Mouse (Mus musculus) liver, embryonic 16.5 days (tissue): Measurements from ENCODE around the gene Naip2. TPM values are rescaled to one million over a fixed set of nuclear protein-coding genes. Genes with fewer than 3 reads are reported as not detected.

ENCODE experiments used
- polyA plus RNA-seq: library from polyadenylated mRNA; unstranded; fragments of >200 nt; fragmentation: Nextera tagmentation; extraction: Ambion mirVana; gene quantifications from 2 replicates; pipeline ENCODE4 v1.2.1, GENCODE M21; 2015

Naip2 gene
- polyA plus RNA-seq, 1 experiment from 2014 or later: 1.8 TPM

Other genes starting within 250 kb of the Naip2 start
- 21.6 and 22.8 TPM in 2 replicates for gene Mccc2, start 186.5 kb downstream of the Naip2 start, polyA plus RNA-seq
- gene Bdp1, start 98.0 kb downstream of the Naip2 start, polyA plus RNA-seq: 9.8 and 11.0 TPM in 2 replicates
- gene Serf1, start 94.1 kb downstream of the Naip2 start, polyA plus RNA-seq: 15.3 and 16.1 TPM in 2 replicates
- 13.1 and 14.6 TPM in 2 replicates for gene Smn1, start 77.2 kb downstream of the Naip2 start, polyA plus RNA-seq
- gene Naip5, start 44.2 kb upstream of the Naip2 start, polyA plus RNA-seq: 0.48 and 0.80 TPM in 2 replicates
- gene Naip6, start 115.6 kb upstream of the Naip2 start, polyA plus RNA-seq: 0.29 and 0.44 TPM in 2 replicates